Mouse (Mus musculus) lung, postnatal 0 days (tissue): ENCODE results near the gene Syt6. TPM values are rescaled to one million over a fixed set of nuclear protein-coding genes. Genes with fewer than 3 reads are reported as not detected.

Source experiments
- ATAC-seq: fragments of 200-750 bp; cut with Nextera tagmentation; 2 replicates; pipeline ENCODE4 v1.8.0; 2017; ENCODE audit warnings: moderate library complexity
- DNase-seq: peaks from one replicate; pipeline ENCODE4 v3.0.0-alpha.2; 2016; ENCODE audit warnings: low spot score
- H3K27ac ChIP-seq: fragments of 300-500 bp; sonication (generic); 2 replicates; pipeline ENCODE4 v1.5.1; 2014; ENCODE audit warnings: antibody characterized with exemption, mild to moderate bottlenecking, low read length, mixed read lengths
- H3K27me3 ChIP-seq: fragments of 300-500 bp; sonication (generic); replicated peaks from 2 replicates; pipeline ENCODE4 v1.6.1; 2014; ENCODE audit warnings: low read length, mixed read lengths; ENCODE audit not compliant: insufficient read depth
- H3K36me3 ChIP-seq: fragments of 300-500 bp; sonication (generic); 2 replicates; pipeline ENCODE4 v1.6.1; 2014; ENCODE audit warnings: low read length, mixed read lengths; ENCODE audit not compliant: insufficient read depth
- H3K4me1 ChIP-seq: fragments of 300-500 bp; sonication (generic); 2 replicates; pipeline ENCODE4 v1.6.1; 2014; ENCODE audit warnings: antibody characterized with exemption, low read depth, low read length, mixed read lengths; ENCODE audit not compliant: insufficient read depth
- H3K4me2 ChIP-seq: fragments of 300-500 bp; sonication (generic); replicated peaks from 2 replicates; pipeline ENCODE4 v1.6.1; 2014; ENCODE audit warnings: low read depth, mild to moderate bottlenecking, low read length, moderate library complexity, mixed read lengths
- H3K4me3 ChIP-seq: fragments of 300-500 bp; sonication (generic); 2 replicates; pipeline ENCODE4 v1.5.1; 2014; ENCODE audit warnings: low read depth, low read length
- H3K9ac ChIP-seq: fragments of 300-500 bp; sonication (generic); replicated peaks from 2 replicates; pipeline ENCODE4 v1.6.1; 2014; ENCODE audit warnings: low read depth, mild to moderate bottlenecking
- H3K9me3 ChIP-seq: fragments of 300-500 bp; sonication (generic); 2 replicates; pipeline ENCODE4 v1.6.1; 2016; ENCODE audit warnings: low read length, mixed read lengths
- CTCF ChIP-seq: IDR thresholded peaks from 2 replicates; pipeline ENCODE4 v1.5.1; 2016; ENCODE audit warnings: antibody characterized with exemption, mild to moderate bottlenecking
- EP300 ChIP-seq: IDR thresholded peaks from 2 replicates; pipeline ENCODE4 v1.6.1; 2016; ENCODE audit warnings: antibody characterized with exemption, mild to moderate bottlenecking, control low read depth
- WGBS: fragments of 180-500 bp; shearing (Covaris S2); extraction: QIAGEN DNeasy Blood & Tissue Kit; methylation state at CpG from one replicate; pipeline ENCODE4 v1.1.7; 2014; 5-methylcytosine and 5-hydroxymethylcytosine counted together
- polyA plus RNA-seq: library from polyadenylated mRNA; unstranded; fragments of >200 nt; fragmentation: Nextera tagmentation; extraction: Ambion mirVana; gene quantifications from 2 replicates; pipeline ENCODE4 v1.2.1, GENCODE M21; 2015

The Syt6 gene
- polyA plus RNA-seq, 1 experiment from 2014 or later, result 2.3 TPM

- no peak for ATAC-seq
- H3K9ac ChIP-seq, result no peak overlapping the region
- TF ChIP-seq EP300 (no peak), CTCF (no peak)
Observed at GRCm38 (mm10) chr3:103546166-103546565, 28.9 kb upstream of the Syt6 start.

GRCm38 (mm10) chr3:103546626-103547025 is 28.4 kb upstream of the Syt6 start:
- Histone ChIP-seq H3K27ac (no peak overlapping the region), H3K36me3 (no peaks in the 10 kb centered on the region), H3K9me3 (no peaks in the 10 kb centered on the region), H3K4me2 (no peak overlapping the region), H3K27me3 (no peaks in the 10 kb centered on the region), H3K4me1 (no peaks in the 10 kb centered on the region), H3K9ac (no peak overlapping the region), H3K4me3 (no peak overlapping the region)
- no peak for TF ChIP-seq CTCF
- TF ChIP-seq EP300, result no peak
- DNase-seq, result no peak
- WGBS, result 40% methylated on average over 3 of the region's 3 CpGs
- ATAC-seq, result no peak

More at GRCm38 (mm10) chr3:103546166-103546565, 28.9 kb upstream of the Syt6 start:
- H3K4me3 ChIP-seq, result no peak overlapping the region
- no peaks in the 10 kb centered on the region for H3K27me3 ChIP-seq
- H3K9me3 ChIP-seq, result no peaks in the 10 kb centered on the region
- no peak overlapping the region for H3K4me2 ChIP-seq
- DNase-seq, result no peak
- no peaks in the 10 kb centered on the region for H3K4me1 ChIP-seq
- no peaks in the 10 kb centered on the region for H3K36me3 ChIP-seq
- WGBS, result 31% methylated on average over 2 of the region's 2 CpGs
- no peak overlapping the region for H3K27ac ChIP-seq

- H3K9me3 ChIP-seq, result no peaks in the 10 kb centered on the region
- no peak overlapping the region for H3K4me3 ChIP-seq
- no peak overlapping the region for H3K4me2 ChIP-seq
- DNase-seq (no peak), ATAC-seq (no peak)
- H3K4me1 ChIP-seq, result no peaks in the 10 kb centered on the region
- 66% methylated on average over 5 of the region's 5 CpGs for WGBS
- no peak overlapping the region for H3K9ac ChIP-seq
- no peaks in the 10 kb centered on the region for H3K36me3 ChIP-seq
- TF ChIP-seq EP300, result no peak
- TF ChIP-seq CTCF, result no peak
- H3K27ac ChIP-seq, result no peak overlapping the region
- no peaks in the 10 kb centered on the region for H3K27me3 ChIP-seq
Observed at GRCm38 (mm10) chr3:103550236-103550635, 24.8 kb upstream of the Syt6 start.

- TF ChIP-seq CTCF, result no peak
- TF ChIP-seq EP300, result no peak
- H3K4me2 ChIP-seq, result no peak overlapping the region
- no peaks in the 10 kb centered on the region for H3K9me3 ChIP-seq
- no peak overlapping the region for H3K4me3 ChIP-seq
- no peak overlapping the region for H3K27ac ChIP-seq
- no peaks in the 10 kb centered on the region for H3K36me3 ChIP-seq
- 61% methylated on average over 3 of the region's 3 CpGs for WGBS
- H3K27me3 ChIP-seq, result no peaks in the 10 kb centered on the region
- no peak overlapping the region for H3K9ac ChIP-seq
- ATAC-seq (no peak), DNase-seq (no peak)
- H3K4me1 ChIP-seq, result no peaks in the 10 kb centered on the region
Observed at GRCm38 (mm10) chr3:103567226-103567625, 7.8 kb upstream of the Syt6 start.

- WGBS, result 82% methylated on average over 4 of the region's 4 CpGs
- DNase-seq (no peak), ATAC-seq (no peak)
- TF ChIP-seq CTCF, result no peak
- TF ChIP-seq EP300, result no peak
- Histone ChIP-seq H3K4me3 (no peak overlapping the region), H3K4me1 (0 out of 2 replicates have a peak, but pooled peaks cover 3% of the 10 kb centered on the region), H3K9ac (no peak overlapping the region), H3K9me3 (no peaks in the 10 kb centered on the region), H3K4me2 (no peak overlapping the region), H3K36me3 (no peaks in the 10 kb centered on the region), H3K27ac (no peak overlapping the region), H3K27me3 (peaks cover 39% of the 10 kb centered on the region)
Observed at GRCm38 (mm10) chr3:103572526-103572925, 2.5 kb upstream of the Syt6 start.

GRCm38 (mm10) chr3:103573106-103573790 is 1.8 kb upstream of the Syt6 start:
- WGBS, result 2% methylated on average over 20 of the region's 20 CpGs
- no peak overlapping the region for H3K4me2 ChIP-seq
- H3K36me3 ChIP-seq, result no peaks in the 10 kb centered on the region
- 0 out of 2 replicates have a peak, but pooled peaks cover 3% of the 10 kb centered on the region for H3K4me1 ChIP-seq
- DNase-seq (no peak), ATAC-seq (no peak)
- H3K27ac ChIP-seq, result no peak overlapping the region
- no peak overlapping the region for H3K4me3 ChIP-seq
- TF ChIP-seq EP300 (no peak), CTCF (no peak)
- no peak overlapping the region for H3K9ac ChIP-seq
- no peaks in the 10 kb centered on the region for H3K9me3 ChIP-seq
- peaks cover 39% of the 10 kb centered on the region for H3K27me3 ChIP-seq
